Mouse (Mus musculus) cerebellum, adult 2 months (tissue): Measurements from ENCODE around the gene H2-Ob.

ENCODE experiments used
- CTCF ChIP-seq: fragments of 200-500 bp; IDR thresholded peaks from 2 replicates; pipeline ENCODE4 v1.5.1; 2011; ENCODE audit warnings: low read depth, mild to moderate bottlenecking, control low read depth, low read length, moderate library complexity, borderline replicate concordance; ENCODE audit not compliant: insufficient read depth
- POLR2A ChIP-seq: fragments of 200-500 bp; IDR thresholded peaks from 2 replicates; pipeline ENCODE4 v1.6.1; 2011; ENCODE audit warnings: low read length, control low read depth, borderline replicate concordance; ENCODE audit not compliant: insufficient read depth

GRCm38 (mm10) chr17:34196941-34197894 is 41.5 kb upstream of the H2-Ob start, which contains the start of gene Psmb8:
- no peak for TF ChIP-seq POLR2A
- TF ChIP-seq CTCF, result no peak
